Mouse (Mus musculus): ENCODE results near the gene Ube3a. TPM values are rescaled to one million over a fixed set of nuclear protein-coding genes. Genes with fewer than 3 reads are reported as not detected.

Gene Ube3a
- polyA plus RNA-seq, 1 experiment: 8.7 TPM

GRCm38 (mm10) chr7:59234773-59235401, 6.3 kb downstream of the Ube3a start:
- TF ChIP-seq GATA1 (IDR thresholded peaks at IDR 0.05; ENCODE audit: borderline replicate concordance, low read length) (no peak), FLI1 (IDR thresholded peaks at IDR 0.05; ENCODE audit: low read length) (no peak)
- Histone ChIP-seq H3K27me3 (replicated peaks) (no peaks in the 10 kb centered on the region), H3K4me1 (peaks cover 26% of the 10 kb centered on the region), H3K36me3 (replicated peaks; ENCODE audit: low read length) (no peaks in the 10 kb centered on the region), H3K4me3 (replicated peaks) (no peak overlapping the region), H3K9me3 (no peaks in the 10 kb centered on the region)

- TF ChIP-seq GATA1 (IDR thresholded peaks at IDR 0.05; ENCODE audit: borderline replicate concordance, low read length) (no peak), FLI1 (IDR thresholded peaks at IDR 0.05; ENCODE audit: low read length) (no peak)
- peaks cover 15% of the 10 kb centered on the region for H3K36me3 ChIP-seq (replicated peaks; ENCODE audit: low read length)
- no peak overlapping the region for H3K4me3 ChIP-seq (replicated peaks)
- no peaks in the 10 kb centered on the region for H3K9me3 ChIP-seq
- peaks cover 3% of the 10 kb centered on the region; the same call in 1 of the 2 replicates for H3K4me1 ChIP-seq
- H3K27me3 ChIP-seq (replicated peaks): no peaks in the 10 kb centered on the region
Observed at GRCm38 (mm10) chr7:59243257-59243656, 14.7 kb downstream of the Ube3a start.

GRCm38 (mm10) chr7:59245541-59245940, 17.0 kb downstream of the Ube3a start:
- Histone ChIP-seq H3K9me3 (no peaks in the 10 kb centered on the region), H3K36me3 (replicated peaks; ENCODE audit: low read length) (peaks cover 36% of the 10 kb centered on the region), H3K27me3 (replicated peaks) (no peaks in the 10 kb centered on the region), H3K4me1 (peaks cover 3% of the 10 kb centered on the region; the same call in 1 of the 2 replicates), H3K4me3 (replicated peaks) (no peak overlapping the region)
- TF ChIP-seq FLI1 (IDR thresholded peaks at IDR 0.05; ENCODE audit: low read length) (no peak), GATA1 (IDR thresholded peaks at IDR 0.05; ENCODE audit: borderline replicate concordance, low read length) (no peak)

- H3K9me3 ChIP-seq: no peaks in the 10 kb centered on the region
- TF ChIP-seq FLI1 (IDR thresholded peaks at IDR 0.05; ENCODE audit: low read length) (no peak), GATA1 (IDR thresholded peaks at IDR 0.05; ENCODE audit: borderline replicate concordance, low read length) (no peak)
Observed at GRCm38 (mm10) chr7:59253373-59253772, 24.8 kb downstream of the Ube3a start.

GRCm38 (mm10) chr7:59265538-59265937, 37.0 kb downstream of the Ube3a start:
- Histone ChIP-seq H3K9me3 (no peaks in the 10 kb centered on the region), H3K27me3 (replicated peaks) (no peaks in the 10 kb centered on the region), H3K4me1 (peaks cover 18% of the 10 kb centered on the region; the same call in 1 of the 2 replicates), H3K36me3 (replicated peaks; ENCODE audit: low read length) (peaks cover 31% of the 10 kb centered on the region), H3K4me3 (replicated peaks) (no peak overlapping the region)
- TF ChIP-seq FLI1 (IDR thresholded peaks at IDR 0.05; ENCODE audit: low read length): no peak

More at GRCm38 (mm10) chr7:59253373-59253772, 24.8 kb downstream of the Ube3a start:
- Histone ChIP-seq H3K27me3 (replicated peaks) (no peaks in the 10 kb centered on the region), H3K4me1 (peaks cover 12% of the 10 kb centered on the region), H3K4me3 (replicated peaks) (no peak overlapping the region), H3K36me3 (replicated peaks; ENCODE audit: low read length) (peaks cover 73% of the 10 kb centered on the region)

GRCm38 (mm10) chr7:59271775-59272174, 43.2 kb downstream of the Ube3a start:
- Histone ChIP-seq H3K27me3 (replicated peaks) (no peaks in the 10 kb centered on the region), H3K4me1 (peaks cover 11% of the 10 kb centered on the region; the same call in 1 of the 2 replicates), H3K4me3 (replicated peaks) (no peak overlapping the region), H3K9me3 (no peaks in the 10 kb centered on the region), H3K36me3 (replicated peaks; ENCODE audit: low read length) (peaks cover 37% of the 10 kb centered on the region)
- TF ChIP-seq GATA1 (IDR thresholded peaks at IDR 0.05; ENCODE audit: borderline replicate concordance, low read length): no peak
- no peak for TF ChIP-seq FLI1 (IDR thresholded peaks at IDR 0.05; ENCODE audit: low read length)

GRCm38 (mm10) chr7:59312576-59312975, 84.0 kb downstream of the Ube3a start:
- no peaks in the 10 kb centered on the region for H3K4me1 ChIP-seq
- no peak overlapping the region for H3K4me3 ChIP-seq (replicated peaks)
- H3K36me3 ChIP-seq (replicated peaks; ENCODE audit: low read length): peaks cover 41% of the 10 kb centered on the region
- H3K9me3 ChIP-seq: no peaks in the 10 kb centered on the region
- H3K27me3 ChIP-seq (replicated peaks): no peaks in the 10 kb centered on the region
- TF ChIP-seq GATA1 (IDR thresholded peaks at IDR 0.05; ENCODE audit: borderline replicate concordance, low read length) (no peak), FLI1 (IDR thresholded peaks at IDR 0.05; ENCODE audit: low read length) (no peak)

GRCm38 (mm10) chr7:59322759-59323158, 94.2 kb downstream of the Ube3a start:
- TF ChIP-seq FLI1 (IDR thresholded peaks at IDR 0.05; ENCODE audit: low read length) (no peak), GATA1 (IDR thresholded peaks at IDR 0.05; ENCODE audit: borderline replicate concordance, low read length) (no peak)
- H3K27me3 ChIP-seq (replicated peaks): no peaks in the 10 kb centered on the region

More at GRCm38 (mm10) chr7:59322759-59323158, 94.2 kb downstream of the Ube3a start:
- no peak overlapping the region for H3K4me3 ChIP-seq (replicated peaks)
- H3K4me1 ChIP-seq: no peaks in the 10 kb centered on the region
- H3K36me3 ChIP-seq (replicated peaks; ENCODE audit: low read length): no peaks in the 10 kb centered on the region
- H3K9me3 ChIP-seq: no peaks in the 10 kb centered on the region

Measured in megakaryocyte, embryonic 14.5 days (primary cell).